Mouse (Mus musculus) neural tube, embryonic 12.5 days (tissue): ENCODE data around the gene Pdlim7. TPM values are rescaled to one million over a fixed set of nuclear protein-coding genes. Genes with fewer than 3 reads are reported as not detected.

Source experiments
- ATAC-seq: fragments of 200-750 bp; cut with Nextera tagmentation; 2 replicates; pipeline ENCODE4 v1.8.0; 2017; ENCODE audit warnings: low read depth, mild to moderate bottlenecking, moderate TSS enrichment, moderate library complexity; ENCODE audit not compliant: low FRiP score
- H3K27ac ChIP-seq: fragments of 300-500 bp; sonication (generic); 2 replicates; pipeline ENCODE4 v1.5.1; 2016
- H3K27me3 ChIP-seq: fragments of 300-500 bp; sonication (generic); replicated peaks from 2 replicates; pipeline ENCODE4 v1.6.1; 2016; ENCODE audit warnings: mild to moderate bottlenecking
- H3K36me3 ChIP-seq: fragments of 300-500 bp; sonication (generic); 2 replicates; pipeline ENCODE4 v1.6.1; 2016; ENCODE audit warnings: mild to moderate bottlenecking
- H3K4me1 ChIP-seq: fragments of 300-500 bp; sonication (generic); 2 replicates; pipeline ENCODE4 v1.6.1; 2016
- H3K4me2 ChIP-seq: fragments of 300-500 bp; sonication (generic); replicated peaks from 2 replicates; pipeline ENCODE4 v1.6.1; 2016; ENCODE audit warnings: mild to moderate bottlenecking
- H3K4me3 ChIP-seq: fragments of 300-500 bp; sonication (generic); 2 replicates; pipeline ENCODE4 v1.5.1; 2016
- H3K9ac ChIP-seq: fragments of 300-500 bp; sonication (generic); 2 replicates; pipeline ENCODE4 v1.6.1; 2016; ENCODE audit warnings: mild to moderate bottlenecking
- H3K9me3 ChIP-seq: fragments of 300-500 bp; sonication (generic); 2 replicates; pipeline ENCODE4 v1.6.1; 2016; ENCODE audit warnings: mild to moderate bottlenecking
- WGBS: fragments of 180-500 bp; shearing (Covaris S2); methylation state at CpG from one replicate; pipeline ENCODE4 v1.1.7; 2016; 5-methylcytosine and 5-hydroxymethylcytosine counted together
- polyA plus RNA-seq: library from polyadenylated mRNA; unstranded; fragments of >200 nt; fragmentation: Nextera tagmentation; extraction: Ambion mirVana; gene quantifications from 2 replicates; pipeline ENCODE4 v1.2.1, GENCODE M21; 2016

Pdlim7 gene
- polyA plus RNA-seq, 1 experiment from 2014 or later: 158 TPM

GRCm38 (mm10) chr13:55512379-55513031, 971 bp downstream of the Pdlim7 start:
- peak overlapping the region; percentile 86 for H3K4me3 ChIP-seq
- no peaks in the 10 kb centered on the region for H3K9me3 ChIP-seq
- H3K27ac ChIP-seq: no peak overlapping the region
- H3K9ac ChIP-seq: peak overlapping the region; percentile 87
- H3K4me1 ChIP-seq: peaks cover 27% of the 10 kb centered on the region
- peak; percentile 63 for ATAC-seq
- peaks cover 17% of the 10 kb centered on the region for H3K36me3 ChIP-seq
- WGBS: 3% methylated on average over 25 of the region's 25 CpGs
- peak overlapping the region; percentile 84 for H3K4me2 ChIP-seq
- no peaks in the 10 kb centered on the region for H3K27me3 ChIP-seq

- no peak overlapping the region for H3K9ac ChIP-seq
- ATAC-seq: no peak
- peaks cover 28% of the 10 kb centered on the region for H3K36me3 ChIP-seq
- H3K27ac ChIP-seq: no peak overlapping the region
- WGBS: 44% methylated on average over 5 of the region's 5 CpGs
- H3K27me3 ChIP-seq: no peaks in the 10 kb centered on the region
- H3K4me2 ChIP-seq: peak overlapping the region; percentile 84
- H3K9me3 ChIP-seq: no peaks in the 10 kb centered on the region
- H3K4me1 ChIP-seq: peaks cover 27% of the 10 kb centered on the region
- no peak overlapping the region; the same call in 1 of the 2 replicates for H3K4me3 ChIP-seq
Measured at GRCm38 (mm10) chr13:55511492-55511861, 2.0 kb downstream of the Pdlim7 start.

GRCm38 (mm10) chr13:55510668-55511491, 2.6 kb downstream of the Pdlim7 start:
- no peaks in the 10 kb centered on the region for H3K27me3 ChIP-seq
- H3K36me3 ChIP-seq: peaks cover 34% of the 10 kb centered on the region
- peak overlapping the region; percentile 20; the same call in 1 of the 2 replicates for H3K27ac ChIP-seq
- peak overlapping the region; percentile 13; the same call in 1 of the 2 replicates for H3K9ac ChIP-seq
- no peaks in the 10 kb centered on the region for H3K9me3 ChIP-seq
- H3K4me3 ChIP-seq: no peak overlapping the region
- 17% methylated on average over 6 of the region's 6 CpGs for WGBS
- peak; percentile 14; the same call in 1 of the 2 replicates for ATAC-seq
- H3K4me2 ChIP-seq: peak overlapping the region; percentile 84
- peaks cover 27% of the 10 kb centered on the region for H3K4me1 ChIP-seq

- 19% methylated on average over 3 of the region's 3 CpGs for WGBS
- peaks cover 39% of the 10 kb centered on the region for H3K36me3 ChIP-seq
- H3K4me1 ChIP-seq: peaks cover 27% of the 10 kb centered on the region
- H3K9ac ChIP-seq: 0 out of 2 replicates have a peak overlapping the region, but pooled peaks have one; percentile 13
- H3K9me3 ChIP-seq: no peaks in the 10 kb centered on the region
- H3K4me2 ChIP-seq: peak overlapping the region; percentile 84
- no peaks in the 10 kb centered on the region for H3K27me3 ChIP-seq
- H3K4me3 ChIP-seq: no peak overlapping the region
- H3K27ac ChIP-seq: peak overlapping the region; percentile 20; the same call in 1 of the 2 replicates
- ATAC-seq: no peak
Measured at GRCm38 (mm10) chr13:55510332-55510667, 3.2 kb downstream of the Pdlim7 start.

- no peaks in the 10 kb centered on the region for H3K9me3 ChIP-seq
Measured at GRCm38 (mm10) chr13:55508531-55508930, 4.9 kb downstream of the Pdlim7 start.

GRCm38 (mm10) chr13:55507877-55508276, 5.6 kb downstream of the Pdlim7 start:
- Histone ChIP-seq H3K27ac (no peak overlapping the region), H3K4me3 (no peak overlapping the region), H3K4me2 (0 out of 2 replicates have a peak overlapping the region, but pooled peaks have one; percentile 0), H3K4me1 (peaks cover 27% of the 10 kb centered on the region), H3K27me3 (no peaks in the 10 kb centered on the region), H3K9ac (no peak overlapping the region), H3K9me3 (no peaks in the 10 kb centered on the region), H3K36me3 (peaks cover 61% of the 10 kb centered on the region)
- 56% methylated on average over 11 of the region's 11 CpGs for WGBS
- ATAC-seq: no peak

More at GRCm38 (mm10) chr13:55508531-55508930, 4.9 kb downstream of the Pdlim7 start:
- Histone ChIP-seq H3K27ac (no peak overlapping the region), H3K4me1 (peaks cover 27% of the 10 kb centered on the region), H3K4me2 (no peak overlapping the region), H3K4me3 (no peak overlapping the region), H3K9ac (no peak overlapping the region), H3K27me3 (no peaks in the 10 kb centered on the region), H3K36me3 (peaks cover 55% of the 10 kb centered on the region)
- ATAC-seq: no peak
- 94% methylated on average over 10 of the region's 10 CpGs for WGBS

- Histone ChIP-seq H3K4me1 (peaks cover 16% of the 10 kb centered on the region), H3K4me3 (no peak overlapping the region), H3K27me3 (no peaks in the 10 kb centered on the region), H3K9ac (no peak overlapping the region), H3K27ac (no peak overlapping the region), H3K4me2 (no peak overlapping the region), H3K9me3 (no peaks in the 10 kb centered on the region), H3K36me3 (peaks cover 64% of the 10 kb centered on the region)
- 94% methylated on average over 10 of the region's 10 CpGs for WGBS
- no peak for ATAC-seq
Measured at GRCm38 (mm10) chr13:55506697-55507096, 6.8 kb downstream of the Pdlim7 start.

- H3K4me3 ChIP-seq: no peak overlapping the region
- no peaks in the 10 kb centered on the region for H3K27me3 ChIP-seq
- H3K4me2 ChIP-seq: no peak overlapping the region
- no peak overlapping the region for H3K27ac ChIP-seq
- H3K36me3 ChIP-seq: peaks cover 71% of the 10 kb centered on the region
- WGBS: 97% methylated on average over 9 of the region's 9 CpGs
- H3K9me3 ChIP-seq: no peaks in the 10 kb centered on the region
- peaks cover 7% of the 10 kb centered on the region for H3K4me1 ChIP-seq
- H3K9ac ChIP-seq: no peak overlapping the region
- ATAC-seq: no peak
Measured at GRCm38 (mm10) chr13:55505810-55506209, 7.7 kb downstream of the Pdlim7 start.

- no peaks in the 10 kb centered on the region for H3K4me1 ChIP-seq
- 82% methylated on average over 5 of the region's 5 CpGs for WGBS
Measured at GRCm38 (mm10) chr13:55504390-55504789, 9.1 kb downstream of the Pdlim7 start.

DNA sequence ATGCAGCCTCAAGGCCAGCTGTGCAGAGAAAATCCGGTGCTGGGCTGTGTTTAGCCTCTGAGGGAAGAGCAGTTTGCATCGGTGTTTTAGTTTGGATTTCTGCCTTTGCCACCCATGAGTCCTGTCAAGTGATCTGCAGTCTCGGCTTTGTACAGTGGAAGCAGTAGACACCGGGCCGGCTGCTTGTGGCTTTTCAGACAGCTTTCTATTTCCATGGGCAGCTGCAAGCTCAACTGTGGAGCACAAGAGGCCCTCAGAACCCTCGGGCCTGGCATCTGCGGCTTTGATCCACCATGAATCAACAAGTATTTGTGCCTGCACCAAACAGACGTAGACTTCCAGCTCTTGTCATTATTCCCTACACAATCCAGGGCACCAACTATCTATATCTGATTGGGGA, 11.1 kb downstream of the Pdlim7 start:
- Histone ChIP-seq H3K4me3 (no peak overlapping the region), H3K27me3 (no peaks in the 10 kb centered on the region), H3K36me3 (peaks cover 68% of the 10 kb centered on the region), H3K9me3 (no peaks in the 10 kb centered on the region), H3K4me2 (no peak overlapping the region), H3K27ac (no peak overlapping the region), H3K9ac (no peak overlapping the region), H3K4me1 (no peaks in the 10 kb centered on the region)
- ATAC-seq: no peak
- WGBS: 92% methylated on average over 8 of the region's 8 CpGs

More at GRCm38 (mm10) chr13:55504390-55504789, 9.1 kb downstream of the Pdlim7 start:
- no peak overlapping the region for H3K4me3 ChIP-seq
- no peak for ATAC-seq
- no peaks in the 10 kb centered on the region for H3K9me3 ChIP-seq
- H3K9ac ChIP-seq: no peak overlapping the region
- no peak overlapping the region for H3K4me2 ChIP-seq
- peaks cover 74% of the 10 kb centered on the region for H3K36me3 ChIP-seq
- H3K27me3 ChIP-seq: no peaks in the 10 kb centered on the region
- H3K27ac ChIP-seq: no peak overlapping the region

- Histone ChIP-seq H3K27ac (no peak overlapping the region), H3K27me3 (no peaks in the 10 kb centered on the region), H3K4me3 (no peak overlapping the region), H3K9ac (no peak overlapping the region), H3K4me1 (peaks cover 11% of the 10 kb centered on the region), H3K36me3 (peaks cover 50% of the 10 kb centered on the region), H3K4me2 (no peak overlapping the region), H3K9me3 (no peaks in the 10 kb centered on the region)
- 81% methylated on average over 10 of the region's 10 CpGs for WGBS
- ATAC-seq: no peak
Measured at GRCm38 (mm10) chr13:55500575-55500974, 12.9 kb downstream of the Pdlim7 start.

- Histone ChIP-seq H3K36me3 (peaks cover 34% of the 10 kb centered on the region), H3K4me2 (no peak overlapping the region), H3K27me3 (no peaks in the 10 kb centered on the region), H3K27ac (no peak overlapping the region), H3K9me3 (no peaks in the 10 kb centered on the region), H3K4me3 (no peak overlapping the region), H3K9ac (no peak overlapping the region), H3K4me1 (peaks cover 23% of the 10 kb centered on the region)
- 53% methylated on average over 11 of the region's 11 CpGs for WGBS
- no peak for ATAC-seq
Measured at GRCm38 (mm10) chr13:55498906-55499305, 14.6 kb downstream of the Pdlim7 start.
